Mouse (Mus musculus) heart, adult 9 months (tissue): ENCODE measurements at regions not wholly inside any gene's neighbourhood (a gene's known extent, or its start where the extent isn't known, plus 50 kb on each side); places are given as distances from the start of the nearest gene placed in this dataset.

Source experiments
- DNase-seq, 2 experiments: peaks; one replicate each; pipeline ENCODE4 v3.0.0; 2022; ENCODE audit warnings: low spot score in 2 of 2

DNA sequence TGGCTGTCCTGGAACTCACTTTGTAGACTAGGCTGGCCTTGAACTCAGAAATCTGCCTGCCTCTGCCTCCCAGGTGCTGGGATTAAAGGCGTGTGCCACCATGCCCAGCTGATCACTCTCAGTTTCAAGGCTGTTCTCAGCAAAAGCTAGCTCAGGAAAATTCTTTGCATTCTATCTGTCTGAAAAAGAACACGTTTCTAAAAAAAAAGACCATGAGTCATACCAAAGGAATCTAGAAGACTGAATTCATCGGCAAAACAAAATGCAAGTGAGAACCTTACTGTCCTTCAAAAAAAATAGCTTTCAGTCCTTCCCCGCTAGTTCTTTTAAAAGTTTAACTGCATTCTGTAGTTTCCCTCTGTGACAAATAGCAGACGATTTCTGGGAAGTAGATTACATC is 596.3 kb upstream of the Syt1 start:
- DNase-seq, result no peak

DNA sequence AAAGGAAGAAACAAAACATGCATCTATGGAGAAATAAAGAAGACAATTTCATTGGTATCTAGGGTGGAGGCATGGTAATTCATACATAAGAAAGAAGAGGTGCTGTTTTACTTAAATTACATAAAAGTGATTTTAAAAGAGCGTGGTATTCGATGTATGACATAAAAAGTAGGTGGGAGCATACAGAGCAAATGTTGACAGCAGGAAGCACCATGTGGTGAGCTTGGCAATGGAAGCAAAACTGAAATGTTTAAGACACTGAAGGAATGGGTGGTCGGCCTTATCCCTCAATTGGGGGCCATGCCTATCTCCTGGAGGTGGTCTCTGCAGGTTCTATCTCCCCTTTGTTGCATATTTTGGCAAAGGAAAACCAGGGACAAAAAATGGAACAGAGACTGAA is 592.5 kb upstream of the Syt1 start:
- DNase-seq, result no peak

DNA sequence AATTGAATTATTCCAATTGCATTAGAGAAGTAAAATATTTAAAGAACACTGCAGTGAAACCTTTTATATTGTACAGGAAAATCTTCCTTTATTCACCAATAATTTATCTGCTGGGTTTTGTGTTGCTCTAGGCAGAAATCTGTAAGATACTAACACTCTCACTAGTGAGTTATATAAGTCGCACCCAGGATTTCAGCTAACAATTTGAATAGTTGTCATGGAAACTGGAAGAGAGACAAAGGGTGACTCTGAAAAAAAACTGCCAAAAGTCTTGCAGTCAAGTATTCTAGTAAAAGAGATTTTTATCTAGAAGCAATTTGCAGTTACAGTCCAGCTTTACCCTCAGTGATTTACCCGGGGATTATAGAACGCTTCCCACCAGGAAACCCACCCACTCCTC is 587.8 kb upstream of the Syt1 start:
- no peak for DNase-seq

DNA sequence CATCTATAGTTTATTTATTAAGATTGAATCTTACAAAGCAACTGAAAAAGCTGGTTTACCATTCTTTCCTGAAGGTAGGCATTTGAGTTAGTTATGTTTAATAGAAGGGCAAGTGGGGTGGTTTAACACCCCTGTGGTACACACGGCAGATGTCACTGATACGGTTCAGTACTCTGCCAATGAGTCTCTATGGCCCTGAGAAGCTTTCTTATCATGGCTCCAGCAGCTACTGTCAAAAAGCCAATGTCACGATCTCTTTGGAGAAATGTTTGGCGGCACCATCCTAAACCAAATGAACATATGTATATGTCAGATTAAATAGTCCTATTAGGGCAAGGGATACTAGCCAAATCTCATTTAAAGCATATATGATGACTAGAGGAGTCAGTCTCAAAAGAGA is 562.4 kb upstream of the Syt1 start:
- no peak for DNase-seq

DNA sequence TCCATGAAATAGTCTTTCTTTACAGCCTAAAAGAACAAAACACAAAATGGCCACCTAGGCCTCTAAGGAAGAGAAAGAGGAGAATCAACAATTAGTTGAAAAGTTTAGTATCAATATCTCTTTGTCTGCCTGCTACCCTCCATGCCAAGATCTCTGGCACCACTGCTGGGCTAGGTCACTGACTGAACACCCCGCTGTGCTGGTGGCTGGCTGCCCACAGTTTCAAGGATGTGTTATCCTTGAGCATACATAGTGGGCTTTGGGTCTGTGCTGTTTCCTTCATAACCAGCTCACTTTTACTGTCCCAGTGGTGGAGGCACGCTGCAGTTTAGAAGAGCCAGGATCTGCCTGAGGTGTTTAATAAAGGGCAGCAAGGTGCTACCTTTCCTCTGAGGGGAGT is 559.0 kb upstream of the Syt1 start:
- no peak for DNase-seq

DNA sequence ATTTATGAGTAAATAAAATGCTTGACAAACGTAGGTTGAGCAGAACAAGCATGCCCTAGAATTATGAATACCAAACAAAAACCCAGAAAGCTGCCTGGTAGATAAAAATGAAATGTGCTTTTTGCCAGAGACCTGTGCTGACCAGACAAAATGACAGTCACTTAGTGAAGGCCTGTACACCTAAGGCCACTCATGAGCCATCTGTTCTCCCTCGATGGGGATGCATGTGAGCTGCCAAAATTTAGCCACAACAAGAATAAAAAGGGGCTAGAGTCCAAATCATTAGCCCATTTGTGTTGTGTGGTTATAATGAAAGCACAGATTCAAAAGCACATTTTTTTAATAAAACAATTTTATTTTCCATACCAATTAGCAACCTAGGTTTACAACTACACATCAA is 555.9 kb upstream of the Syt1 start:
- no peak for DNase-seq

DNA sequence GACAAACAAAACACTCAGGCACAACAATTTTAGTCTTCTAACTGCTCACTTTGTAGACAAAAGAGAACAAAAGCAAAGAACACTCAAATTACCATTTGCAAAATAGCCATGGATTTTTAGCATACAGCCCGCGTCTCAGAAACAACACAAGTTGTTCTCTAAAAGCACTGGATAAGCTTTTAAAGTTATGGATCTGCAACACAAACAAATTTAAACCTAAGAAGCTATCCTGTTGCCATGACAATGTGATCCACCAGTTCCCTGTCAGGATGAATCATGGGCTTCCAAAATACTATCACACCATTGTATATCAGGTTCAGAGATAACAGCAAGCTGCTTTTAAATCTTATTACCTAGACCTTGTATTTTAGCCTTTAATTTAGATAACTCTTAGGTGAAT is 550.9 kb upstream of the Syt1 start:
- DNase-seq, result no peak

DNA sequence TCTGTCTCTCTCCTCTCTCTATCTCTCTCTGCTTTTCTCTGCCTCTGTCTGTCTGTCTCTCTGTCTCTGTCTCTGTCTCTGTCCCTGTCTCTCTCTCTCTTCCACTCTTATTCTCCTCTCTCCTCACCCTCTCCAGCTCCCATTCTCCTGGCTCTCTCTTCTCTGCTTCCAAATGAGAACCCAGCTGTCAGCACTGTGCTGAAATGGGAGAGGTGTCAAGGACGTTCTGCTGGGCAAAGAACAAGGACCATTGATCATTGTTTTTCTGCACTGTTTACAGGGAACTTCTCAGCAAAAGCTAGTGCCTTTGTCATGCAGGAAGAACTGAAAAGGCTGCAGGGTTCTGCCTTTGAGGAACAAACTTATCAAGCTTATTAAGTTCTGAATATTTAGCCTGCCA is 550.3 kb upstream of the Syt1 start:
- DNase-seq, result no peak

DNA sequence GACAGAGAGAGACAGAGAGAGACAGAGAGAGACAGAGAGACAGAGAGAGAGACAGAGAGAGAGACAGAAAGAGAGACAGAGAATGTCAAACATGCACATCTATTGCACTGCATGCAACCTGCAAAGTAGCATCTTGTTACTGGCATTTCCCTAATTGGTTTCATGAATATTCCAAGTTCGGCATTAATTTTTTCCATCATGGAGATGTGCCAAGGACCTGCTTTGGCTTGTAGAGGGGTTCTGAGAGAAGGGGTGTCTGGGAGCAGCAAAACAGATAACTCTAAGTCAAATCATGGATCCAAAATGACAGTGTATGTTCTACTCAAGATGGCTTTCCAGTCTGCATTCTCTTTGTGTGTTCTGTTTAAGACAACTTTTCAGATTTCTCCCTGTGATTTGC is 532.5 kb upstream of the Syt1 start:
- DNase-seq, result no peak

DNA sequence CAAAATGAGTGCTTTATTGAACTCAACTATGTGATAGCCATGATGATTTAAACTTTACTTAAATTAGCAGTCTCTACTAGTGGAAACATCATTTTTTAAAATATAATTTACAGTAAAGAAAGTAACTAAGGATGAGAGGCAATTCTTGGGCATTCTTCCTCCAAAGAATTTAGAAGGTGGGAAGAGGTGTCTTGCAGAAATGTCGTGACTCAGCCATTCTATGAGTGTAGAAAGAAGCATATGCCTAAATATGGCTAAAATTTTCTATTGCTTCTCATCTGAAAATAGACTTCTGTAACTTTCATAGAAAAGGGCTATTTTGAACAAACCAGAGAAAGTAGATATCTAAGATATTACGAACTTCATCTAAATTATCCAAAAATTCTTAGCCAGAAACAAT is 529.4 kb upstream of the Syt1 start:
- DNase-seq, result no peak

DNA sequence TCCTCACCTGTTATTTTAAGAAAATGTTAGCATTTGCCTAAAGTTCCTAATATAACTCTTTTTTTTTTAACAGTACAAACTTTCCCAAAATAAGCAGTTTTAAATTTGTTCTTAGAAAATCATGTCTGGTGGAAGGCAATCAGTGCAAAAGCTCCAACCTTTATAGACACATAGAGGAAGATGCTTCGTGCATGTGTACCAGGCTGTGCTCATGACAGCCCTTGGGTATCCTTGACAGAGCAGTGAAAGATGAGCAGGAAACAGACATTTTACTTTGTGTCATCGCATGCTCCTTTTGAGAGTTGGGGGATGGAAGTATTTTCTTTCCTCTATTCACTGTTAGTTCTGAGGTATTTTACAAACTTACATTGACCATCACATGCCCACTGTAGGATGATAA is 517.3 kb upstream of the Syt1 start:
- DNase-seq, result no peak

DNA sequence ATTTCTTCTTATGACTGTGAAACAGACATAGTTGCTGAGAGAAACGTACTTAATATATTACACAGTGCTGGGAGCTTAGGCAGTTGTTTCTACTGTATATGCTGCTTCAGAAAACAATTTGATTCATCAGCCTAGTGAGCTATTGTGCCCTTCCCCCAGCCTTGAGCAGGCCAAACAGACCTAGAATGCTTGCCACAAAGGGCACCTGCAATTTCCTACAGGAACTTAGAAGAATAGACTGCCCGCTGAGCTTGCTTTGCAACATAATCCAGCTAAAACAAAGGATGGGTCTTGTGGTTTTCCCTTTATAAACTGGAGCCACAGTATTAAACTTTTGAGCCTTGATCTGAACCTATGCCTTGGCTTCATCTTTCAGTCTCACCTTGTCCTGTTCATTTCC is 510.9 kb upstream of the Syt1 start:
- no peak for DNase-seq

DNA sequence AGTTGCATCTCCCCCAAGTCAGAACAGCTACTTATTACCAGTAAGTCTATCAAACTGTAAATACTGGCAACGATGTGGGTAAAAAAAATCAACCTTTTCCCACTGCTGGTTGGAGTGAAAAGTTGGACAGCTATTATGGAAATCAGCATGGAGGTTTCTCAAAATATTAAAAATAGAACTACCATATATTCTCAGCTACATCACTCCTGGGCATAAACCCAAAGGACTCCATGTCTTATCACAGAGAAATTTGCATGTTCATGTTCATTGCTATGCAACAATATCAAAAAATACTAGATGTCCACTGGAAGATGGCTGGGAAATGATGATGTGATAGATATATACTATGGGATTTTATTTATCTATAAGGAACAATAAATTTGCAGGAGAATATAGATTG is 506.9 kb upstream of the Syt1 start:
- DNase-seq, result no peak

DNA sequence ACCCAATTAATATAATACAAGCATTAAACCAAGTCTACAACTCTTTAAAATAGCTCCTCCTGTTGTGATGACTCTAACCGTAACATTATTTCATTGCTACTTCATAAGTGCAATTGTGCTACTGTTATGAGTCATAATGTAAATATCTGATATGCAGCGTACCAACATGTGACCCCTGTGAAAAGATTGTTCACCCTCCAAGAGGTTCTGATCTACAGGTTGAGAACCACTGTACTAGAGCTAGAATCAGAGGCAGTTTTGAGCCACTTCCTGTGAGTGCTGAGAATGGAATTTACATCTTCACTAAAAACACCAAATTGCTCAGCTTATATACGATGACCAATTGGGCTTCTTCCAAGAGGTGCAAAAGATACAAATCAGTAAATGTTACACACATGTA is 504.4 kb upstream of the Syt1 start:
- DNase-seq, result no peak

DNA sequence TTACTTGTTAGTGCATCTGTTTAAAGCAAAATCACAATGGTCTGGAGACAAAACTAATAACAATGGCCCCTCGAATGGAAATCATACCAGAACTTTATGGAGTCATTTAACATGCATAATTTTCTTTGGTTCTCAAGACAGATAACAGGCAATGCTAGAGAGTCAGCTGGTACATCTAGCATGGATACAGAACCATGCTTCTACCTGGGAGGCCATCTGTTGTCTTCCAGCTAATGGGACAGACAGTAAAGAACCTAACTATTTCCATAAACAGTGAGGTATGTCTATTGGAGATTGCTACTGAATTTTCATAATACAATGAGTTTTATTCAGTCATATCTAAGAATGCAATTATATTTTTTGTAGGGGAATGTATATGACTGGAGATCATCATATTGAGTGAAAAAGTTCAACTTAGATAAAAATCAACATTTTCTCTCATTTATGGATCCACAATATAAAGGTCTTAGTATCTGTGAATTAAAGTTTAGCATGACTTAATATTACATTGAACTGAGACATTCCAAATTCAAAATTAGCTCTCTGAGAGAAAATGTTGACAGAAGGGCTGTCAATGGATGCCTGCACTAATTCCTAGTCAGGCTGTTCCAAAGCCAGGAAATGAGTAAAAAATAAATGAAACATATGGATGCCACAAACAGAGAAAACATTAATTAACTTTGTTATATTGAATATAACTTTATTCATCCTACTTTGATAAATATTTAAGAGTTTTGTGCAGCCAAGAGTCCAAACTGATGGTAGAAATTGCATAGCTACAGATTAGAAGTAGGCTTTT is 500.3 kb upstream of the Syt1 start:
- no peak for DNase-seq

DNA sequence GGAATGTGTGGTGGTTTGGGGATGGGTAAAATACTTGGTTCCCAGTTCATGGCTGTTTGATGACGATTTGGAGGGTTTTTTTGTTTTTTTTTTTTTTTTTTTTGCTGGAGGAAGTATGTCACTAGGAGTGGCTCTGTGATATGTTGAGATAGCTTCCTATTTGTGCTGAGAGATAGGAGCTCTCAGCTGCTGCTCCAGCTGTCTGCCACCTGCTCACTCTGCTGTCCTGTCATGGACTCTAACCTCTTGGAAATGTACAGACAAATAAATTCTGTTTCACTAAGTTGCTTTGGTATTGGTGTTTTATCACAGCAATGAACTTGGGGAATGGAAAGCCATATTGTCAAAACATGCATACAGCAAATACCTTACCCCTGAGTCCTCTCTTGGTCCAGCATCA is 497.8 kb upstream of the Syt1 start:
- DNase-seq, result no peak

DNA sequence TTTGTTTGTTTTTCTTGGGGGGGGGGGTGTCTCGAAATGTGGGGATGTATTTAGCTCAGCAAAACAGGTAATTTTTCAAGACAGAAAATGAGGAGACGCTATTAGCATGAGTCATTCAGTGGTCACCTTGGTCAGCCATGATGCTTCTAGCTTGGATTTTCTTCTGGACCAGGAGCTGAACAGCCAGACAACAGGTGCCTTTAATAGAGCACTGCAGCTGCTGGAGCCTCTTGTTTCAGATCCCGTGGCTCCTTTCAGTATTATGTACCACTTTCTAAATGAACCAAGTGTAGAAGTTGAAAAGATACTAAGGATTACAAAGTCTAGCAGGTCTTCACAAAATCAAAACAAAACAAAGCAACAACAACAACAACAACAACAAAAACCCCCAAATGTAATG is 496.4 kb upstream of the Syt1 start:
- no peak for DNase-seq

DNA sequence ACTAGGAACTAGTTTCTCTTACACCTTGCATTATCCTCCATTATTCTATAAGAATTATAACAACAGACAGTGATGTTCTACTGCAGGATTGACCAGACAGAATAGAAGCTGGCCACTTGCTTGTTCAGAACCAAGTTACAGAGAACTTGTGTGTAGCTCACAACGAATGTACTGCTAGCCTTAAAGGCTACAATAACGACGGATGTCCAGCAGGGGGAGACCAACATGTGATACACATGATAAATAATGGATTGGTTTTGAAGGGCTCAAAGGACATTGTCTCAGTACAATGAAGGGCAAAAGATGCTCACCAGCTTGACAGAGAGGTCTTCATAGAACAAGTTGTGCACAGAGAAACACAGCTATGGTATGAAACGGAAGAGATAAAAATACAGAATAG is 493.9 kb upstream of the Syt1 start:
- DNase-seq, result no peak

DNA sequence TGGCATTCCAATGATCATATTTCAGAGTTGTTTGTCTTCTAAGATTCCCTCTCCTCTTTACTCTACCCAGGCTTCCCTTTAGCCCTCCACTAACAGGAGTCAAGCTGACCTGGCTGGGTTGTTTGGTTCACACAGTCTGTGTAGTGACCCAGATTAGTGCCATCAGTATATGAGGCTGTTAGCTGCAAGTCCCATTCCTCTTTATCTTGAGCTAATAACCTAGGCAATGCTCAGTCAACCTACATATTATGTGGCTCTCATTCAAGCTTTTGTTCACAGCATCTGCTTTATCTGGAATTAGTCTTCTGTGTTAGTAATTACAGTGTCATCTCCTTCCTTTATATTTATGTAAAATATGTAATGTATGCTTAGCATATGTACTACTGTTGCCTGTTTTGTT is 490.1 kb upstream of the Syt1 start:
- no peak for DNase-seq

DNA sequence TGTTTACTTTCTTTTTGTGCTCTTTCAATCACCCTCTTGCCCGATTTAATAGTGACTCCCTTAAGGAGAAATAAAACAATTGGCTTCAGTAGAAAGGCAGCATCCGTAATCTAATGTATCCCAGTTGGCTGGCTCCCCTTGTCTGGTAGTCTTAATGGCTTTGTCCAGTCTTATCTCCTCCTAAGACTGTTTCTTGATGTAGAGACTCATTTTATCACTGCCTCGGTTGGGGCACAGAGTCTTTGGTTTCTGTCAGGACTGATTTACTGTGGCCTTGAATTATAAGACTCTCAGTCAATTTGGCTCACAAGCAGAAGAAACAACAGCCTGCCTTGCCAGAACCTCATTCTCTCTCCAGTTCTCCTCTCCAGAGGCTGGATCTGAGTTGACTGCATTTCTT is 487.5 kb upstream of the Syt1 start:
- DNase-seq, result no peak

DNA sequence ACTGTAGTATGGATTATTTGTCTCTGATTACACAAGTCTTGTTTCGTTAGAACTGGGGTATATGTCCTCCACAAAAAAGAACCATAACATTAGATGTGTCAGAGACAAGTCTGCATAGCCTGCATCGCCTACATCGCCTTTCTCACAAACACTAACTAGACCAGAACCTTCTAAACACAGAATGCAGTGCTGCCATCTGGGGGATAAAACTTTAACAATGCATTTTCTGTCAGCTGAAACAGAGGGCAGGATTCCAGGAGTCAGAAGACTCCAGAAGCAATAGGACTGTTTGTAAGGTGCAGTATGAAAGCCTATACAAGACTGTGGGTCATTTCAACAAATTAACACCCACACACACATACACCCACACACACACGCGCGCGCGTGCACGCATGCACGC is 485.4 kb upstream of the Syt1 start:
- DNase-seq, result no peak

DNA sequence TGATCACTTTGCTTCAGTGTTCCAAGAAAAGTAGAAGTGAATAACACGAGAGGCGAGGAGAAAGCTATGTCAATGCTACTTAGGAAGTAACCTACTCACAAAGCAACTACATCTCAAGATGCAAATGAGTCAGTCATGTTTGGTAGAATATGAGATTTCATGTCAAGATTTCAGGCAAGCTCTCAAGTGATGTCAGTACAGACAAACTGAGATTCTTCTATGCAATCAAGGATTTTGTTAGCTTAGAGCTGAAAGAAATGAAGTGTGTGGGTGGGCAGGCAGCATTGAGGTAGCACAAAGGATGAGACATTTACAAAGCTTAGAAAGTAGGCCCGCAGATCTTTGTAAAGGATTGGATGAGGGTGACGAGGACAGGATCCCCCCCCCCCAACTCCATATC is 480.0 kb upstream of the Syt1 start:
- DNase-seq, result no peak

DNA sequence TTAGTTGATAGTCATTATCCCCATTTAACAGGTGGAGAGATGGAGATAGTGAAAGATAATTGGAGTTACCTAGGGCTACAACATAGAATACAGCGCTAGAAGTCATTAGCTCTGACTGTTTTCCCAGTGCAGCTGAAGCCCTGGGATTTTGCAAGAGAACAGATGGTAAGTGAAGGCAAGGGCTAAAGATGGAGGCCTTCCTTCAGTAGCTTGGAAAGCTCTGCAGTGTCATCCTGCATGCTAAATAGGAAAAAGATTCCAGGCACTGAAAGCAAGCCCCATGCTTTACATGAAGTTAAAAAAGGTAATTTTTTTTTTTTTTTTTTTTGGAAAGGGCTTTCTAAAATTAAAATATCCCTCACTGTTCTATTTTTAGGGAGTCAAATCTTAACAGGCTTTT is 477.2 kb upstream of the Syt1 start:
- DNase-seq, result no peak

DNA sequence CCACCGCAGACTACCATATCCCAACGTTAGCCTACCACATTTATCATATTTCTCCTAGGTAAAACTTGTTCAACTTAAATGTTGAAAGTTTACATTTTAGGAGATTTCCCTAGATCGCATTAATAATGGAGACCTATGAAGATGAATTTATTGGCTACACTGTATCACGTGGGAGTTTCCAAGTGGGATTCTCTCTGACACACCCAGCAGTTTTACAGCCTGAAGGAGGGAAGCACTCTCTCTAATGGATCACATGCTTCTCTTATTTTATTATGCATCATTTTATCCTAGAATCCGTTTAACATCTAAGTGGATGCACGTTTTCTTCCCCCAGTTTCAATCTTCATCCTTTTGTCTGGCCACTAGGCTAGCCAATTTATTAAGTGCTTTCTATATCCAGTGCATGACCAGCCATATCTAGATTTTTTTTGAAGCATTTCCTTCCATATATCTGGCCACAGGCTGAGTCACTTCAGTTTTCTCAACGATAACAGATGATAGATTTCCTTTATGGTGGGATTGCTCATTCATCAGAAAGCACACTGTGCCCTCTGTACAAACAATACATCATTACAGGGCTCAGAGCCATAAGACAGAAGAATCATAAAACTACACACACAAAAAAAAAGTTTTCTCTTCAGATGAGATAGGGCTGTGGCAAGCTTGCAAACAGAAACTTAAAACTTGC is 476.3 kb upstream of the Syt1 start:
- no peak for DNase-seq
